Mouse (Mus musculus) CD8-positive naive resting alpha-beta T cell, adult 2 months (primary cell): ENCODE measurements around the gene Commd1.

ENCODE experiments used
- DNase-seq, 2 experiments: peaks; one replicate each; pipeline ENCODE4 v3.0.0; 2022; ENCODE audit warnings: low read depth in 2 of 2, low spot score in 2 of 2

The Commd1 gene

GRCm38 (mm10) chr11:22952668-22953067 lies 29.5 kb downstream of the Commd1 start:
- no peak for DNase-seq

- no peak for DNase-seq
These were observed 32.1 kb downstream of the Commd1 start for GRCm38 (mm10) chr11:22950131-22950530.

GRCm38 (mm10) chr11:22949101-22949500 lies 33.1 kb downstream of the Commd1 start:
- DNase-seq, result no peak

- no peak for DNase-seq
These were observed 43.2 kb downstream of the Commd1 start for GRCm38 (mm10) chr11:22938983-22939382.

GRCm38 (mm10) chr11:22937716-22938316 lies 44.4 kb downstream of the Commd1 start:
- no peak for DNase-seq

GRCm38 (mm10) chr11:22936446-22937125 lies 45.6 kb downstream of the Commd1 start:
- DNase-seq, result no peak

- no peak for DNase-seq
These were observed 50.0 kb downstream of the Commd1 start for GRCm38 (mm10) chr11:22932167-22932566.

- no peak for DNase-seq
These were observed 50.8 kb downstream of the Commd1 start for GRCm38 (mm10) chr11:22931320-22931905.

GRCm38 (mm10) chr11:22930129-22930528 lies 52.1 kb downstream of the Commd1 start:
- no peak for DNase-seq

GRCm38 (mm10) chr11:22928586-22929169 lies 53.5 kb downstream of the Commd1 start:
- DNase-seq, result no peak

- no peak for DNase-seq
These were observed 58.6 kb downstream of the Commd1 start for GRCm38 (mm10) chr11:22923606-22924005.

- no peak for DNase-seq
These were observed 59.6 kb downstream of the Commd1 start for GRCm38 (mm10) chr11:22922546-22922945.

GRCm38 (mm10) chr11:22919336-22919735 lies 62.8 kb downstream of the Commd1 start:
- DNase-seq, result no peak

- DNase-seq, result no peak
These were observed 64.4 kb downstream of the Commd1 start for GRCm38 (mm10) chr11:22917786-22918185.

- no peak for DNase-seq
These were observed 68.4 kb downstream of the Commd1 start for GRCm38 (mm10) chr11:22913744-22914143.

GRCm38 (mm10) chr11:22911831-22912230 lies 70.4 kb downstream of the Commd1 start:
- DNase-seq, result no peak

- DNase-seq, result no peak
These were observed 75.7 kb downstream of the Commd1 start for GRCm38 (mm10) chr11:22906453-22906865.

- no peak for DNase-seq
These were observed 79.3 kb downstream of the Commd1 start for GRCm38 (mm10) chr11:22902923-22903322.

- no peak for DNase-seq
These were observed 82.1 kb downstream of the Commd1 start for GRCm38 (mm10) chr11:22900041-22900440.

- DNase-seq, result no peak
These were observed 84.5 kb downstream of the Commd1 start for GRCm38 (mm10) chr11:22897642-22898041.

- DNase-seq, result no peak
These were observed 85.1 kb downstream of the Commd1 start for GRCm38 (mm10) chr11:22897127-22897526.

GRCm38 (mm10) chr11:22893075-22893474 lies 89.1 kb downstream of the Commd1 start:
- no peak for DNase-seq
